Mouse (Mus musculus): ENCODE measurements around the gene Mcrs1.

- TF ChIP-seq CTCF (IDR thresholded peaks at IDR 0.05; ENCODE audit: low read depth, low read length) (no peak), TAL1 (conservative IDR thresholded peaks at IDR 0.05; ENCODE audit: low read depth, low read length) (no peak), GATA1 (IDR thresholded peaks at IDR 0.05; ENCODE audit: borderline replicate concordance, low read length) (no peak), GATA2 (IDR thresholded peaks at IDR 0.05; ENCODE audit: borderline replicate concordance, low read depth, low read length) (no peak)
Measured at GRCm38 (mm10) chr15:99241249-99241648, 10.5 kb downstream of the Mcrs1 start.

Measured in G1E (cell line).